Mouse (Mus musculus) heart, embryonic 15.5 days (tissue): ENCODE data around the gene Golga2. TPM values are rescaled to one million over a fixed set of nuclear protein-coding genes. Genes with fewer than 3 reads are reported as not detected.

Source experiments
- ATAC-seq: fragments of 200-750 bp; cut with Nextera tagmentation; replicated peaks from 2 replicates; pipeline ENCODE4 v1.8.0; 2017; ENCODE audit warnings: low read depth, moderate TSS enrichment; ENCODE audit not compliant: insufficient number of reproducible peaks, insufficient read depth, low FRiP score
- H3K27ac ChIP-seq: fragments of 300-500 bp; sonication (generic); 2 replicates; pipeline ENCODE4 v1.5.1; 2015; ENCODE audit warnings: mild to moderate bottlenecking, inconsistent platforms
- H3K27me3 ChIP-seq: fragments of 300-500 bp; sonication (generic); 2 replicates; pipeline ENCODE4 v1.6.1; 2015; ENCODE audit warnings: inconsistent platforms
- H3K36me3 ChIP-seq: fragments of 300-500 bp; sonication (generic); 2 replicates; pipeline ENCODE4 v1.6.1; 2015; ENCODE audit warnings: mild to moderate bottlenecking, inconsistent platforms
- H3K4me1 ChIP-seq: fragments of 300-500 bp; sonication (generic); replicated peaks from 2 replicates; pipeline ENCODE4 v1.6.1; 2015; ENCODE audit warnings: inconsistent platforms
- H3K4me2 ChIP-seq: fragments of 300-500 bp; sonication (generic); 2 replicates; pipeline ENCODE4 v1.6.1; 2015; ENCODE audit warnings: inconsistent platforms, mild to moderate bottlenecking, moderate library complexity
- H3K4me3 ChIP-seq: fragments of 300-500 bp; sonication (generic); 2 replicates; pipeline ENCODE4 v1.5.1; 2015; ENCODE audit warnings: mild to moderate bottlenecking, inconsistent platforms
- H3K9ac ChIP-seq: fragments of 300-500 bp; sonication (generic); 2 replicates; pipeline ENCODE4 v1.6.1; 2015; ENCODE audit warnings: mild to moderate bottlenecking, inconsistent platforms
- H3K9me3 ChIP-seq: fragments of 300-500 bp; sonication (generic); replicated peaks from 2 replicates; pipeline ENCODE4 v1.6.1; 2016; ENCODE audit warnings: inconsistent platforms
- WGBS: fragments of 180-500 bp; shearing (Covaris S2); methylation state at CpG from one replicate; pipeline ENCODE4 v1.1.7; 2015; ENCODE audit warnings: mixed read lengths; 5-methylcytosine and 5-hydroxymethylcytosine counted together
- polyA plus RNA-seq: library from polyadenylated mRNA; unstranded; fragments of >200 nt; fragmentation: Nextera tagmentation; extraction: Ambion mirVana; gene quantifications from 2 replicates; pipeline ENCODE4 v1.2.1, GENCODE M21; 2015

Gene Golga2
- polyA plus RNA-seq, 1 experiment from 2014 or later: 21.7 TPM

DNA sequence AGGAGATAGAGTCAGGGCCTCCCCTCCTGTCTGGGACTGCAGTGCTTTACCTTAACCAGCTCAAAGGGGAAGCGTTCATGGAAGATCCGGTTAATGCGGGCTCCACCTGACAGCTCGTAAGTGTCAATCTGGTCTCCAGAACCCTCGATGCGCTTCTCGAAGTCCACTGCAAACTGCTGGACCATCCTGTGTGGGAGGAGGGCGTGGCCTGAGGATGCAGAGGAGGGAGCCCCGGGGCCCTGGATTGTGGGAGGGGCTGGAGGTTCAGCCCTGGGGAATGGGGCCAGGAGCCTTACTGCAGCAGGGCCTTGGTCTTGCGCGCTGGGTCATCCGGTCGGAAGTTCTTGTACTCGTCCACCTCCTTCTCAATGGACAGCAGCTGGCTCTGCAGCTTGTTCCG lies 48.7 kb downstream of the Golga2 start:
- WGBS: 37% methylated on average over 15 of the region's 15 CpGs
- no peak for ATAC-seq
- peaks cover 46% of the 10 kb centered on the region for H3K27me3 ChIP-seq
- H3K4me2 ChIP-seq: no peak overlapping the region
- no peak overlapping the region for H3K27ac ChIP-seq
- no peak overlapping the region for H3K4me3 ChIP-seq
- no peaks in the 10 kb centered on the region for H3K4me1 ChIP-seq
- H3K9ac ChIP-seq: no peak overlapping the region
- H3K36me3 ChIP-seq: no peaks in the 10 kb centered on the region
- H3K9me3 ChIP-seq: no peaks in the 10 kb centered on the region

DNA sequence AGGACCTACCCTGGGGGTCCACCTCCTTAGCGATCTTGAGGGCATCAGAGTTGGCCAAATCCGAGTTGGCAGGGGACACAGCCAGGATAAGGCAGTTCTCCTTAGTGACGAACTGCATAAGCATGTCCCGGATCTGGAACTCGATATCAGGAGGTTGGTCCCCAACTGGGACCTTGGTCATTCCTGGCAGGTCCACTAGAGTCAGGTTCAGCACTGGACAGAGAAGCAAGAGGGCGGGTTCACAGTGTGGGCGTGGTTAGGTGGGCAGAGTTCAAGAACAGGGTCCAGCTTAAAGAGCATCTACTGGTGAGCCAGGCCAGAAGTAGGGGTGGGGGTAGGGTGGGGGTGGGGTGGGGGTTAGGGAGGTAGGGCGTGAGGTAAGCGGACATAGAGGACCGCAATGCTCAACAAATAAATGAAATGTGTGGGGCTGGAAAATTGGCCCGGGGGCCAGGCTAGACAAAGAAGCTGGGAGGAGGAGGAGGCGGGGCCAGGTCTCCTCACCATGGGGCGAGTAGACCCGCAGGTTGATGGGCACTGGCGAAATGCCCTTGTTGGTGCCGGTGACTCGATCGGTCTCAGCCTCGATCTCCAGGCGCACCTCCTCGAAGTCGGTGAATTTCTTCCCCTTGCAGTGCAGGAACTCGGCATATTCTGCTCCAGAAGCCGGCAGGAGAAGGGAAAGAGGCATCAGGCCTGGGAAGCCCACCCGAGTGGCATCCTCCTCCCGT lies 52.9 kb downstream of the Golga2 start:
- ATAC-seq: no peak
- H3K9me3 ChIP-seq: no peaks in the 10 kb centered on the region
- WGBS: 40% methylated on average over 26 of the region's 26 CpGs
- no peaks in the 10 kb centered on the region for H3K36me3 ChIP-seq
- no peak overlapping the region for H3K4me3 ChIP-seq
- H3K27me3 ChIP-seq: peaks cover 28% of the 10 kb centered on the region
- no peak overlapping the region for H3K9ac ChIP-seq
- no peak overlapping the region for H3K27ac ChIP-seq
- H3K4me2 ChIP-seq: no peak overlapping the region
- no peaks in the 10 kb centered on the region for H3K4me1 ChIP-seq

DNA sequence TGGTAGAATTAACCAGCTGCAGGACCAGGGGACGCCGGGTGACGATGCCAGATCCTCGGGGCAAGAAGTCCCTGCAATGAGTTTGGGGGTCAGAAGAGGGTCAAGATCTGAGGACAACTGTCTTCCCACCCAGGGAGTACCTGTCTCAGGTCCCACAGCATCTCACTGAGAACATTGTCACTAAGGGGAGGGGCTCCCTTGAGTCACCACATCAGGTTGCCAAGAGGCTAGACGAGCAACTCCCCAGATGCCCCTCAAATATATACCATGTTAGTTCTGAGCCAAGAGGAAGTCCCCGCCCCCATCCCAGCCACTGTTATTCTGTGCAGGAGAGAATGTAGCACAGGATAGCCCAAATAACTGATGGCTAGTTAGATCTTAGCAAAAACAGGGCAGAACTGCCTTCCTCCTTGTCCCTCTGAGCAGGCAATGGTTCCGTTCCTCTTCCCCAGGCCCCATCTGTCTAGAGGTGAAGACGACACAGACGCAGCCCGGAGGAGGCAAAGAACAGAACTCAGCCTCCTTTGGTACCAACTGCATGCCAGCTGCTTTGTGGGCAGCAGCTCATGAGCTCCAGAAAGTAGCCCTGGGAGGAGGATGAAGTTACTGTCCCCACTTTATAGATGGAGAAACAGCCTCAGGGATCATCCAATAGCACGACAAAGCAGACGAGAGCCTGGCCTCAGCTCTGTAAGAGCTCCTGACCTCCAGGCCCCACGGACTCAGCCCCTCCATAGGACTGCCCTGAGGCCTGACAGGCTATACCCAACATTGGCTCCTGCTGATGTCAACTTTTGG lies 53.9 kb downstream of the Golga2 start:
- no peak overlapping the region for H3K9ac ChIP-seq
- 75% methylated on average over 13 of the region's 13 CpGs for WGBS
- H3K4me1 ChIP-seq: no peaks in the 10 kb centered on the region
- H3K27me3 ChIP-seq: peaks cover 19% of the 10 kb centered on the region
- ATAC-seq: no peak
- no peaks in the 10 kb centered on the region for H3K9me3 ChIP-seq
- no peak overlapping the region for H3K4me2 ChIP-seq
- H3K4me3 ChIP-seq: no peak overlapping the region
- no peak overlapping the region for H3K27ac ChIP-seq
- no peaks in the 10 kb centered on the region for H3K36me3 ChIP-seq

DNA sequence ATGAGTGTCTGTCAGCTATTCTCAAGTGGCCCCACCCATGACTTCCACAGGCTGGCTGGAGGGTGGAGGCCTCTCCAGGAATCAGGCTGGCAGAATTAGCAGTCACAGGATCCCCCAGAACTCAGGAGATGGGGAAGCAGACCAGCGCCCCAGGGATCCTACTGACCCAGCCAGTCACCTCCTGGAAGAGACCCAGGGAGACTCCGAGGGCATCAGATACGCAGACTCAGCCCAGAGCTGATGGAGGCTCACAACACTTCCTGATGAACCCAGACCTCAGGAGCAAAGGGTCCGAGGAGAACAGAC lies 54.4 kb downstream of the Golga2 start:
- WGBS: 74% methylated on average over 4 of the region's 4 CpGs
- no peaks in the 10 kb centered on the region for H3K4me1 ChIP-seq
- no peak overlapping the region for H3K9ac ChIP-seq
- no peak overlapping the region for H3K4me3 ChIP-seq
- H3K4me2 ChIP-seq: no peak overlapping the region
- H3K36me3 ChIP-seq: no peaks in the 10 kb centered on the region
- H3K27ac ChIP-seq: no peak overlapping the region
- ATAC-seq: no peak
- no peaks in the 10 kb centered on the region for H3K9me3 ChIP-seq
- peaks cover 14% of the 10 kb centered on the region for H3K27me3 ChIP-seq

DNA sequence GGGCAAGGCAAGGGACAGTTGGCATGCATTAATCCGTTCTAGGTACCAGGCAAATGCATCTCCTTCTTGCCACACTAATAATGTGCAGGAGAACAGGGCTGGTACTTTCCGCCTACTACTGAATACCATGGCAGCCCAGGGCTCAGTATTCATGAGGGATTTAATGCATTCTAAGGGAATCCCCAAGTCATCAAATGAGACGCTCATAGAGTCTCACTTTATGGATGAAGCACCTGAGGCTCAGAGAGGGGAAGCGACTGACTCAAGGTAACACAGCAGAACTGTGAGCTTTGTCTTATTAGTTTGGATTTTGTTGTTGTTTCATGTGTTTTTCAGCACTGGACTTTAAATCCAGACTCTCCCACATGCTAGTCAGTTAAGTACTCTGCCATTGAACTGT lies 54.9 kb downstream of the Golga2 start:
- Histone ChIP-seq H3K4me1 (no peaks in the 10 kb centered on the region), H3K9ac (no peak overlapping the region), H3K36me3 (no peaks in the 10 kb centered on the region), H3K27ac (no peak overlapping the region), H3K4me3 (no peak overlapping the region), H3K4me2 (no peak overlapping the region), H3K27me3 (peaks cover 13% of the 10 kb centered on the region), H3K9me3 (no peaks in the 10 kb centered on the region)
- 81% methylated on average over 4 of the region's 4 CpGs for WGBS
- ATAC-seq: no peak

DNA sequence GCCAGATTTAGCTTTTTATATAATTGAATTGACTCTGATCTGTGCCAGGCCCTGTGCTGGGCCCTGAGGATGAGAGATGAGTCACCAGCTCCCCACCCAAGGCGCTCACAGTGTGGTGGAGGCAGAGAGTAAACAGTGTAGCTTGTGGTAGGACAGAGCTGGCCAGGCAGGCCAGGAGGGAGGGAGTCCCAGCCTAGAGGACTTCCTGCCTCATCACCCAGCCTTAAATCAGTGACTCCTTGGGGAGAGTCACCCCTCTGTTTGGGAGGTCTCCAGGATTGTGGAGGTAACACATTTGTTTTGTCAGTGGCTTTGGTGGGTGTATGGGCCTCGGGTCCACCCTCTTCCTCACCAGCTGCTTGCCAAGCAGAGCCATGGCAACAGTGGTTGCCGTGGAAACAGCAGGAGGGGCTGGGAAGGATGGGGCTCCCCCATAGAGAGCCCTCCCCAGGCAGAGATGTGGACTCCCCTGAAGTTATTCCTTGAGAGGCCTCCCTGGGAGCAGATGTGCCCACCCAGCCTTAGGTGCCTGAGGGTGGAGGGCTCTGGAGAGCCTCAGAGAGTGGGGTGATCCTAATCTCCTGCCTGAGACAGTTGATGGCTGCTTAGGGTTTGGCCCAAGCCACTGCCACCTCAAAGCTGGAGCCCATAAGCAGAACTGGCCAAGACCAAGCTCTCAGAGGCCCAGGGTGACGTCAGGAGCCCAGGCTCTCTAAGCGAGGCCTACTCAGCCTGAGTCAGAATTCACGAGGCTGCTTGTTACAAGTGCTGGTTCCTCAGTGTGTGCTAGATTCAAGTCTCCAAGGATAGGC lies 55.6 kb downstream of the Golga2 start:
- WGBS: 71% methylated on average over 6 of the region's 6 CpGs
- H3K9me3 ChIP-seq: no peaks in the 10 kb centered on the region
- no peak overlapping the region for H3K4me3 ChIP-seq
- H3K27me3 ChIP-seq: peaks cover 13% of the 10 kb centered on the region; the same call in 1 of the 2 replicates
- no peak overlapping the region for H3K27ac ChIP-seq
- no peak overlapping the region for H3K4me2 ChIP-seq
- no peaks in the 10 kb centered on the region for H3K36me3 ChIP-seq
- no peaks in the 10 kb centered on the region for H3K4me1 ChIP-seq
- H3K9ac ChIP-seq: no peak overlapping the region
- 0 out of 2 replicates have a peak, but pooled peaks have one; percentile 24 for ATAC-seq

DNA sequence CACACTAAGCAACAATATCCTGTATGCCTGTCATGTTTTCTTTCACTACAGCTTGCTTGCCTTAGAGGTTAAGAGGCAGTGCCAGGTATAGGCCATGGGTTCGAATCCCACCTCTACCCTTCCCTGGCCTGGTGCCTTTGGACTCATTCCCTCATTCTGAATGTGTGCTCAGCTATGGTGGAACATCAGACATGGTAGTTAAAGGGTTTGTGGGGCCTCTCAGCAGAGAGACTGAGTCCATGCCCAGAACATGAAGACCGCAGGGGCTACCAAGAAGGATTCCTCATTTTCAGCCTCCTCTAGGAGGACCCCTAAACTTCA lies 56.1 kb downstream of the Golga2 start:
- Histone ChIP-seq H3K9me3 (no peaks in the 10 kb centered on the region), H3K27ac (no peak overlapping the region), H3K36me3 (no peaks in the 10 kb centered on the region), H3K4me2 (no peak overlapping the region), H3K9ac (no peak overlapping the region), H3K4me3 (no peak overlapping the region), H3K27me3 (peaks cover 17% of the 10 kb centered on the region; the same call in 1 of the 2 replicates), H3K4me1 (no peaks in the 10 kb centered on the region)
- no peak for ATAC-seq
- 95% methylated on average over 2 of the region's 2 CpGs for WGBS

DNA sequence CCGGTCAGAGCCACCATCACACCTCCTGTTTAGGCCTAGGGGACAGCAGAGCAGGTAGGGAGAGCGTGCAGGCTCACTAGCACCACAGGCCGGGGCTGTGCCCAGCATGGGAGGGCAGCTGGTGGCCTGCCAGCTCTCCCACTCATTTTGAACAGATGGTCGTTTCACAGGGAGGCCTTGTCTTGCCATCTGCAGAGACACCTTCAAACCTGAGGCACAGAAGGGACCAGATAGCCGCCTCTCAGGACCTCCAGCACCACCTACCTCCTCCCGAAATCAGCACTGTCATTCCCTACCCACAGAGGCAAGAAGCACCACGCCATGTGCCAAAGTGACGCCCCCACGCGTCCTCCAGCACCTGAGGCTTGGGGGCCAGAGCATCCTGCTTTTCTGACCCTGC lies 56.9 kb downstream of the Golga2 start:
- WGBS: 69% methylated on average over 10 of the region's 10 CpGs
- H3K4me1 ChIP-seq: no peaks in the 10 kb centered on the region

DNA sequence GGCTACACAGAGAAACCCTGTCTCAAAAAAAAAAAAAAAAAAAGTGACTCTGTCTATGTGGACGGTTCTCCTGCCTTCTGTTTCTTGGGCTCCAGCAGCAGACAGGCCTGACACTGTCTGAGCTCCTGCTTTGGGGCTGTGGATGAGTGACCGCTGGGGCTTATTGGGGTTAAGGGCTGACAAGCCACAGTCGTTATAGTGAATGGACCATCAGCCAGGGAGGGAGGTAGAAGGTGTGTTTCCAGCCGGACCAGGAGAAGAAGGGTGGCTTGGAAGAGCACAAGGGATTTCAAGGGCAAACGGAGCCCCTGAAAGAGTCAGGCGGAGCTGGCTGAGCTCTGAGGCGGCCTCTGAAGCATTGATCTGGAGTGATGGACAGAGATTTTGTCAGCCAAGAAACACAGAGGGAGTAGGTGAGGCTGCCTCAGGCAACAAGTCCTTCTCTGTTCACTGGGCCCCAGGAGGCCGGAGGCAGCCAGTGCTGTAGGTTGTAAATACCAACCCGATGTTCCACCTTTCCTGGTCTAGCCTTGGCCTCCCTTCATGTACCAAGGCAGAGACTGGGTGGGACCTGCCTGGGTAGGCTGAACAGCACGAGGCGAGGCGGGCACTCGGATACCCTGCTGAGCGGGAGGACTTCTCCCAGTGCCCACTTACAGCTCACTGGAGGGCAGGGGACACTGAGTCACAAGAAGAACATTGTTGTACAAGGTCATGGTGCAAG lies 57.6 kb downstream of the Golga2 start:
- no peaks in the 10 kb centered on the region; the same call in 1 of the 2 replicates for H3K4me1 ChIP-seq
- no peak overlapping the region for H3K27ac ChIP-seq
- H3K4me2 ChIP-seq: no peak overlapping the region
- no peak for ATAC-seq
- no peaks in the 10 kb centered on the region for H3K36me3 ChIP-seq
- H3K27me3 ChIP-seq: peaks cover 26% of the 10 kb centered on the region
- no peak overlapping the region for H3K9ac ChIP-seq
- no peaks in the 10 kb centered on the region for H3K9me3 ChIP-seq
- WGBS: 73% methylated on average over 14 of the region's 14 CpGs
- H3K4me3 ChIP-seq: no peak overlapping the region

More for the DNA sequence above, 56.9 kb downstream of the Golga2 start:
- no peaks in the 10 kb centered on the region for H3K36me3 ChIP-seq
- no peak overlapping the region for H3K9ac ChIP-seq
- no peaks in the 10 kb centered on the region for H3K9me3 ChIP-seq
- H3K4me2 ChIP-seq: no peak overlapping the region
- H3K27ac ChIP-seq: no peak overlapping the region
- no peak for ATAC-seq
- H3K27me3 ChIP-seq: peaks cover 25% of the 10 kb centered on the region
- H3K4me3 ChIP-seq: no peak overlapping the region

DNA sequence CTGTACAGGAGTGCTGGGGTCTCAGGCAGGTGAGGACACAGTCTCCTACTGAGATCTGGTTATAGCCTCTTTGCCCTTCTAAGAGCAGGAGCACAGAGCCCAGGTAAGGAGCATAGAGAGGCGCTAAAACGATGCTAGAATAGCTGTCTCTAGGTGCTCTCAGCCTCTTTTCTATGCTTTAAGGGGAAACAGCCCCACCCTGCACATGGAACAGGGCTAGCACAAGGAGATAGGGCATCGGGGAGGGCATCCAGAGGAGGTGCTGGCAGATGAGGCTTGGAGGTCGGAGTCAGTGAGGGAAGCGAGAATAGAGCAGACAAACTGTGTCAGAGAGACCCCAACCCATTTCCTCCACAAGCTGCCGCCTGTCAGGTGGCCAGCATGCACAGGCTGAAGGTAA lies 59.8 kb downstream of the Golga2 start:
- peaks cover 35% of the 10 kb centered on the region for H3K27me3 ChIP-seq
- WGBS: 70% methylated on average over 6 of the region's 6 CpGs
- H3K4me1 ChIP-seq: peaks cover 5% of the 10 kb centered on the region
- ATAC-seq: no peak
- no peaks in the 10 kb centered on the region for H3K36me3 ChIP-seq
- H3K9ac ChIP-seq: no peak overlapping the region
- H3K9me3 ChIP-seq: no peaks in the 10 kb centered on the region
- H3K4me3 ChIP-seq: no peak overlapping the region
- H3K4me2 ChIP-seq: no peak overlapping the region
- no peak overlapping the region for H3K27ac ChIP-seq

DNA sequence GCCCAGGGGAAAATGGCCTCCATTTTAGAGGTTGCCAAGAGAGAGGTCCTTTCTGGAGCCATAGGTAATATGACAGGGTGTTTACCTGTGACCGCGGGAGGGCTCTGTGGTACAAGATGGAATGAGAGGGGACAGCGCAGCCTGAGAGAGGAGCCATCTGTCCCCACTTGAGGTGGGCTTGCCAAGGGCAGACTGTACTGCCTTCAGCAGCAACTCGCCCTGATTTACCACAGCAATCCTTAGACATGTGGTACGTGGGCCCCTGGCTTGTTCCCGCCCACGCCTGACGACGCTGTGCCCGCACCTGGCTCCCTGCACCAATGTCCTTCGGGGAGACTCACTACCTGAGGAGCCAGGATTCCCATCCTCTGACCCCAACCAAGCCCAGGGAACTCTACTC lies 61.1 kb downstream of the Golga2 start:
- H3K36me3 ChIP-seq: no peaks in the 10 kb centered on the region
- ATAC-seq: no peak
- no peaks in the 10 kb centered on the region for H3K9me3 ChIP-seq
- H3K9ac ChIP-seq: no peak overlapping the region
- 80% methylated on average over 11 of the region's 11 CpGs for WGBS
- H3K4me2 ChIP-seq: no peak overlapping the region
- H3K4me3 ChIP-seq: no peak overlapping the region
- no peak overlapping the region for H3K27ac ChIP-seq
- H3K4me1 ChIP-seq: peaks cover 16% of the 10 kb centered on the region
- peaks cover 35% of the 10 kb centered on the region for H3K27me3 ChIP-seq
